Mouse (Mus musculus) granulocyte monocyte progenitor cell, adult 5-6 weeks (primary cell): ENCODE measurements at regions not wholly inside any gene's neighbourhood (a gene's known extent, or its start where the extent isn't known, plus 50 kb on each side); places are given as distances from the start of the nearest gene placed in this dataset.

ENCODE experiments used
- ATAC-seq: replicated peaks from 2 replicates; pipeline ENCODE4 v1.8.0; 2016; ENCODE audit warnings: mild to moderate bottlenecking, moderate TSS enrichment, inconsistent platforms; ENCODE audit not compliant: poor library complexity, severe bottlenecking

DNA sequence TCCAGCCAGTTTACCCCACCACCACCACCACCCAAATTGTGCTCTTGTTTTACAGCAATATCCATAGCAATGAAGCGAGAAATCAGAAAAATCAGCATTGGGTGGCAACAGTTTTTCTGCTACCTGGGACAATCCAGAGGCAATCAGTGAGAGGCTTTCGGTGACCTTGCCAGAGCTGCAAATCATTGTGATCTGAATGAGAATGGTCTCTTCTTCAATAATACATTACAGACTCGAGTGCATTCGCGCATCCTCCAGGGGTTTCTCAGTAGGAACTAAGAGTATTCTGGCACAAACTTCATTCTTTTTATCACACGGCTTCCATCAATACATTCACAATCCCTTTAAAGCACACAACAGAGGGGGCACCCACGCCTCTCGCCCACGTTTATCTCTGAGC, 91.2 kb downstream of the Srek1 start:
- no peak for ATAC-seq

DNA sequence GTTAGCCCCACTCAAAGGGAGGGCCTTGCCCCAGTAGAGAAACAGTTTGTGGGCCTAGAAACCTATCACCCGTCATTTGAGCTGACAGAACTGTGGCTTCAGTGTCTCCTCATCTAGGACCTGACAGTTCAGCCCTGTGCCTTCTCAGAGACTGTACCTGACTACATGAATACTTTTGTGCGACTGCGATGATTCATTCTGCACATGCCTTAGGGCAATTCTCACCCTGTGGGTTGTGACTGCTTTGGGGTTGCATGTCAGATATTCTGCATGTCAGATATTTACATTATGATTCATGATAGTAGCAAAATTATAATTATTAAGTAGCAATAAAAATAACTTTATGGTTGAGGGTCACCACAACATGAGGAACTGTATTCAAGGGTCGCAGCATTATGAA, 93.7 kb downstream of the Srek1 start:
- no peak for ATAC-seq

DNA sequence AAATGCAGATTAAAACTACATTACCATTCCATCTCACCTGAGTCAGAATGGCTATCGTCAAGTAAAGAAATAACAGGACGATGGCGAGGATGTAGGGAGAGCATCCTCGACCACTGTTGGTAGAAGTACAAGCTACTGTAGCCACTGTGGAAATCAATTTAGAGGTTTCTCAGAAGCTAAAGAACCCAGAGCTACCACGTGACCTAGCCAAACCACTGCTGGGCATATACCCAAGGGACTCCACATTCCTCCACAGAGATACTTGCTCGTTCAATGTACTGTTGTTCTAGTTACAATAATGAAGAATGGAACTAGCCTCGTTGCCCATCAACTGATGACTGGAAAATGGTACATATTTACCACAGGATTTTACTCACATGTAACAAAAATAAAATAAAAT, 94.4 kb downstream of the Srek1 start:
- ATAC-seq = no peak

DNA sequence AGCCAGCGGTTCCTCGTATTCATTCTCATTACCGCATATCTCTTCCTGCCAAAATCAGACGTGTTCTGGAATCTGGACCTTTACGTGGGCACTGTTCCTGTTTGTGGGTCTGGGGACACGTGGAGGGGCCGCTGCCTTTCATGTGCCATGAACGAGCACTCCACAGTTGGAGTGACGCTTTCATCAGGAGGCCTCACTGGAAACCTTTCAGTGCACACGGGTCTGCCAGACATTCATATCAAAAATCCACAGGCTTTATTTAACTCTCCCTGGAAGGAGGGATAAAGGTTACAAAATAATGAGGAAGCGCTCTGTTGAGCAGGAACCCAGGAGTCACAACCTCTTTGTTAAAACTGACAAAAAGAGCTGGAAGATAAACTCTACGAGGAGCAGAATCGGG, 97.6 kb downstream of the Srek1 start:
- no peak for ATAC-seq

DNA sequence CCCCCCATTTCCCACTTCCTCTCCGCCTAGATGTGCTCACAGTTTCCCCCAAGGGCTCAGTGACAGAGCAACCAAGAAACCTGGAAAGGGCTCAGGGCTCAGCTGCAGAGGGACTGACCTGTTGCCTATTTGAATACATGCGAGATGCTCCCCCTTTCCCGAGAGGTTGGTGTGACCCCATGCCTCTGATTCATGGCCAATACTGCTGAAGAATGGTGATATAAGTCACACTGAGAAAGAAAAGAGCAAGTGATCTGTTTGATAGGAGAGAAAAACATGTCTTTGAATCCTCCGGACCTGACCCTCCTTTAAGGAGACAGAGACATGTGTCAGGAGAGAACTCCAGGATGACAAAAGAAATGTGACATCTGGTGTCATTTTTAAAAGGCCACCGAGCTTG, 98.2 kb downstream of the Srek1 start:
- ATAC-seq = no peak

DNA sequence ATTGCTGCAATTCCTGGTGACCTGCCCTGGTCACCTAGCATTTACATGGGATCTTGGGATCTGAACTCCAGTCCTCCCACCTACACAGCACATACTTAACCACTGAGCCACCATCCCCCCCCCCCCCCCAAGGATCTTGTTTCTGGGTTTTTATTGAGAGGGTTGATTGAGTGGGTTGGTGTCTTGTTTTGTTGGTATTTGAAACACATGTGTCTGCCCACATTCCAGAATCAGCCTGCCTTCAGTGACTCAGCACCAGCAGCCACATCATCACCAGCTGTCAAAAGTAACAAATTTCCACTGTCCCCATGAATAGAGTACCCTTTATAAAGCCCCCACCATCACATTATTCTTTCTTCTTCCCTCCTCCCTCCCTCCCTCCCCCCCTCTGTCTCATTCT, 103.8 kb downstream of the Srek1 start:
- no peak for ATAC-seq

DNA sequence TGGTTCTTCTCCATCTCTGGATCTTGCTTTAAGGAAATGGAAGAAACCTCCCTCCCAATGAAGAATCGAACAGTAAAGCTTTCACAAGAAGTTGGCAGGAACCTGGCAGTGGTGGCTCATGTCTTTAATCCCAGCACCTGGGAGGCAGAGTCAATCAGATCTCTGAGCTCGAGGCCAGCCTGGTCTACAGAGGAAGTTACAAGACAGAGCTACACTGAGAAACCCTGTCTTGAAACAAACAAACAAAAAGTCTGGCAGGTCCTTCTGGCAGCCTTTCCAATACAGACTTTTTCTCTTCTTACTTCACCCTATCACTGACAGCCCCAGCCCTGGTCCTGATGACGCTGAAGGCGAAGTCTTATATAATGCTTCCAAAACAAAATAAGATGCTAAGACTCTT, 104.6 kb downstream of the Srek1 start:
- ATAC-seq = no peak

DNA sequence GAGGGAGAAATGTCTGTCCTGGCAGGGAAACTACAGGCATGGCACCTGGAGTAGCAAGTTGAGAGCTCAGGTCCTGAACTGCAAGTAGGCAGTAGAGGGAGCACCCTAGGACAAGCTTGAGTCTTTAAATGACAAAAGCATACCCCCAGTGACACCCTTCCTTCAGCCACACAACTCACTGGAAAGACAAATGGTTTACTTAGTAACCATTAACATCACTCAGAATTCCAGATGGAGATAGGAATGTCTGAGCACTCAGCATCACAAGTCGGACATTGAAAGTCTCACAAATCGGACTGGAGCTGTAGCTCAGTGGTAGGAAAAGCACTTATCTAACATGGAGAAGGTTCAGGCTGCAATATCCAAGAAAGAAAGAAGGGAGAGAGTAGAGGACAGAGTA, 106.7 kb downstream of the Srek1 start:
- ATAC-seq = no peak

DNA sequence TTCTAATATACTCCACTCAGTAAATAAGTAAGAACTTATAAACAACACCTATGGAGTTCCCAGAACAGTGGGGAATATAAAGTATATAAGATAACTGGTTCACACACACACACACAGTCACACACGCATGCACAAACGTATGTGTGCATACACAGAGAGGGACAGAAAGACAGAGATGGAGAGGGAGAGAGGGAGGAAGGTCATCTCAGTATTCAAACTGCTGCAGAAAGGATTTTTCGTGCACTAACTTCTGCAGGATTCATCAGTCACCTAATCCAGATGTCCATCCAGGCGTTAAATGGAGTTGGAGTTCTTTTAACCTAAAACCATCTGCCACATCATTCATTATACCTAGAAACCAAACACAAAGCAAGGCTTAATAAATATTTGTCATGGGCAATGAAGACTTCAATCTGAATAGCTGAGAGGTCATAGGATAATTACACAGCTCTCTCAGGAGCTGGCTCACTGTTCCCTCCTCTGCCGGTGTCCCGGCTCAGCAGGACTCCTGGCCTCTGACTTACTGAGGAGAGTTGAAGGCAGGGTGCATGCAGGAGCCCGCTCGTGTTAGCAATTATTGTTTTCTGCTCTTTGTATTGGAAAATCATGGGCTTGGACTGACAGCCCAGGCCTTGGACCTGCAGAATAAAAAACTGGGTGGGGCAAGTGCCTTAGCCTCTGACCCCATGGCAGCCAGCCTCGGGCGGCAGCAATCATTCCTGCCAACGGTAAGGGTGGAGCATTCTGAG, 114.0 kb downstream of the Srek1 start:
- no peak for ATAC-seq

DNA sequence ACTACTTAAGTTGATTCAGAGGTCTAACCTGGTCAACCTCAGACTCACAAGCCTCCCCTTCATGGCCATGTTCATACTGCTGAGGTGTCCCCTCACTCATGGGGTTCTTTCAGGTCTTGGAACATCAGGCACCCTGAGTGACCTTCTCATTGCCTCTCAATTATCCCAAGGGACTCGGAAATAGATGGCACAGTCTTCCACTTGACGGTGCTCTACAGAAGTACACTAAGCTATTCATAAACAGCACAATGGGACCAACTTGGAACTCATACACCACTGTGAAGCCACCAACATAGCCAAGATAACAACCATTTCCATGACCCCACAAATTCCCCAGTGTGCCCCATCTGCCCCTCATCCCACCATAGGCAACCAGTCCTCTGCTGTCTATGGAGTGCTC, 118.4 kb downstream of the Srek1 start:
- ATAC-seq = no peak

DNA sequence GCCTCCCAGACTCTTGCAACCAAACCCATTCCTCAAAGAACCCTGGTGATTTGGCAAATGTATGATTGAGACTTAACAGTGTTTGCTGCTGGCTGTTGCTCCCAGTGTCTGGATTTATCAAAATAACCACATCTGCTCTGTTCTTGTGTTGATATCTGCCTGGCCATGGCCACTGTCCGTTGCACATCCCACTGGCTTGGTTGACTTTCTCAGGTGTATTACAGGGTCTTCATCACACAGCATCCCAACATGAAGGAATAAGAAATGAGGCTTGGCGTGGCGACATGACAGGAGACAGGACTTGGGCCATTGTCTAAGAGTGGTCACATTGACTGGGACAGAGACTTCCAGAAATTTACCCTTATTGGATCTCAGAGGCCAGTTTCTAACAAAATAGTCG, 121.2 kb downstream of the Srek1 start:
- no peak for ATAC-seq

DNA sequence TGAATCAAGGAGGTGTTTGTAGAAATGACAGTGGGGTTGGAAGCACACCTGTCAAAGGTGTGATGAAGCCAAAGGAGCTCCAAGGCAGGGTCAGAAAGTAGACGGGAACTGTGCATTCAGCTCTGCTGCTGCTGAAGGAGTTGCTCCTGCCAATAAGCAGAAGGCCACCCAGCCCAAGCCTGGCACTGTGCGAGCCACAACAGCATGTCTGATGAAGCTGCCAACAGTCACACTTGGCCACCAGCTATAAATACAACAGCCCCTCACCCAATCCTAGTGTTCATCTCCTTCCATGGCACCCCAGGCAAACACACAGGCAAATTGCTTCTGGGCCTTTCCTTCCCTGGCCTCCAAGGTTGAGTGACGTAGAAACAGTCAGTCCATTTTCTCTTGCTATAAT, 125.0 kb downstream of the Srek1 start:
- no peak for ATAC-seq

DNA sequence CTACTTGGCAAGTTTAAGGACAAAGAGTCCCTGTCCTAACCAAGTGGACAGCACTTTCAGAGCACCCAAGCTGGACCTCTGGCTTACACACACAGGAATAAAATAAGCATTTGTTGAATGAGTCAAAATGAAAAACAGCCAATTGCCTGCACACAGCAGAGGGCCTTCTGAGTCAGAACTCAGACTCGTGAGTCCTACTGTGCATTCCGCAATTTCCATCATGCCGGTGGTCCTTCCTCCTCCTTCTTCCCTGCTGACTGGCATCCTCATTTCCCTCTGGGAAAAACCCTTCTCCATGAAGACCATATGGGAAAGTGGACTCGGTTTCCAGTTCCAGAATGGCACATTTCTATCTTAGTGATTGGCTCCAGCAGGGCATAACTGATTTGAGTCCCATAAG, 126.4 kb downstream of the Srek1 start:
- ATAC-seq = no peak

DNA sequence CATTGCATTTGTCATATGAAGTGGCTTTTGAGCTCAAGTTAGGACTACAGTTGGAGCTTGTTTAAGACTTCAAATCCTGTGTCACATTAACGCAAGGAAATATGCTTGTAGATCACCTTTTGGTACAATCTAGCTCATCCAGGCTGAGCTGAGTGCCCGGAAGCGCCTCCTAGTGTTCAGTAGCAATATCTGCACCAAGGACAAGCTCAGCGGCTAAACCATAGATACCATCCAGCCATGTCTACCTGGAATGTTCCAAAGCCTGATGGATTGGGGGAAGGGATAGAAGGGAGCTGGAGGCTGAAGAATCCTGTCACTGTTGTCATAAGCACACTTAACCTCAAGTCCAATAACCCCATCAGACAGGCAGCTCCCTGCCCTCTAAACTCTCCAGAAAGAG, 128.4 kb downstream of the Srek1 start:
- ATAC-seq = peak; percentile 45

DNA sequence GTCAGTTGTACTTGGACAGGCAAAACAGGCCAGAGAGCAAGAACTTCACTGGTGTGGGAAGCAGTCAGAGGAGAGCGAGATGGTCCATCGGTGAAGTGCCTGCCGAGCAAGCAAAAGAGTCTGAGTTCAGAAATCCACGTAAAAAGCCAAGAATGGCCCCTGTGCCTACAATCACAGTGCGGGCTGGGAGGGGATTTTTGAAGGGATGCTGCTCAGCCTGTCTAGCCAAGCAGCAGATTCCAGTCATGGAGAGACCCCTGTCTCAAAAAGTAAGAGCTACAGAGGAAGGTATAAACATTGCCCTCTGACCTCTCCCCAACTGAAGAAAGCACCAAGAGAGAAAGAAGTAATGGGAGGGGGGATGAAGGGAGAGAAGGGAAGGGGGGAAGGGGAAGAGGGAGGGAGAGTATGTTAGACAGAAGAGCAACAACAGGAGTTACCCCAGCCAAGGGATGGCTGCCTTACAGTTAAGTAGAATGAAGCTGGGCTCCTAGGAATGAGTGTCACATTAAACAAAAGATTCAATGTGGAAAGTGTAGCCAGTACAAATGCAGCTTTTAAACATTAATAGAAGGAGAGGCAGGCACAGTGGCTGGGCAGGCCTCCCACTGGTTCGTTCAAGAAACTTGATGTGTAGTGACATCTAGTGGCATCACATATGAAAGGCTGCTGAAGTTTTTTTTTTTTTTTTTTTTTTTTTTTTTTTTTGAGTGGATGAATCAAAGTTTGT, 130.2 kb downstream of the Srek1 start:
- peak; percentile 60; the same call in 1 of the 2 replicates for ATAC-seq

DNA sequence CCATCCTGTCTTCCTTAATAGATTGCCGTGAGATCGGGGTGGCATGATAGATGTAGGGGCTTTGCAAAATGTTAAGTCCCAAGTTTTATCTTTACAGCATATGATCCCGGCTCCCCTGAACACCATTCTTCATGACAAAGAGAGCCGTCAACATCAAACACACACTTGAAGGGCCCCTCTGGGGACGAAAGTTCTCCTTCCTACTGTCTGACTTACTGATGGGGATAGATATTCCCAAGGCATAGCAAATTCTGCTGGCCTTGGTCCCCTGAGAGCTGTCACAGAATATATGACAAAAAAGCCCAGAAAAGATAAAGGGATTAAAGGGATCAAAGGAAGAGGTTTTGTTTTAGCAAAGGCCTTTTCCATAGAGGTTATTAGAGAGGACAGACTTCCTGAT, 130.9 kb downstream of the Srek1 start:
- ATAC-seq = no peak

DNA sequence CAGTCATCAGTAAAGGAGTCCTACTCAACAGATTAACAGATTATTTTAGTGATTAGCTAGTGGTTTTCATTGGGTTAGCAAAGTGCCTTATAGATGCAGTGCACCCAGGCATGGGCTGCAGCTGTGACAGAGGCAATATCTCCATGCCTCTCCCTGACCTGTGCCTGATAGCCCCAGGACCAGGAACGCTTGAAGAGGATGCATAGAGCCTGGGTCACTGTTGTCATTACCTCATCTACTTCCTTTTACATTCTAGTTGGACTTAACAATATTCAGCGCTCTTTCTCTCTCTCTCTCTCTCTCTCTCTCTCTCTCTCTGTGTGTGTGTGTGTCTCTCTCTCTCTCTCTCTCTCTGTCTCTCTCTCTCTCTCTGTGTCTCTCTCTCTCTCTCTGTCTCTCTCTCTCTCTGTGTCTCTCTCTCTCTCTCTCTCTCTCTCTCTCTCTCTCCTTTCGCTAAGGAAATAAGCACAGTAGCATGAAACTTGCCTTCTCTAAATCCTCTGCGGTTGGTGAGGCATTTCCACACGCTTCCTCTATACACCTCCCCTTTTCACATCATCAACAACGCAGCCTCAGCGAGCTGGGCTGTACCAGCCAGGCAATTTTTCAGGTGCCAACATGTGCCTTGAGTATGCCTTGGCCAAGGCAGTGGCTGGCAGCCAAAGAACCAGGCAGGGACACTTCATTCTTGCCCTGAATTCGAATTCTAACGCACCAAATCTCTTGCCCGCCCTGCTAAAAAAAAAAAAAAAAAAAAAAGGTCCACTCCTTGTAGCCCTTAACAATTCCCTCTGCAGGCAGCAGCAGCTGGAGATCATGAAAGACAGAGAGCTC, 131.6 kb downstream of the Srek1 start:
- ATAC-seq = peak; percentile 71

DNA sequence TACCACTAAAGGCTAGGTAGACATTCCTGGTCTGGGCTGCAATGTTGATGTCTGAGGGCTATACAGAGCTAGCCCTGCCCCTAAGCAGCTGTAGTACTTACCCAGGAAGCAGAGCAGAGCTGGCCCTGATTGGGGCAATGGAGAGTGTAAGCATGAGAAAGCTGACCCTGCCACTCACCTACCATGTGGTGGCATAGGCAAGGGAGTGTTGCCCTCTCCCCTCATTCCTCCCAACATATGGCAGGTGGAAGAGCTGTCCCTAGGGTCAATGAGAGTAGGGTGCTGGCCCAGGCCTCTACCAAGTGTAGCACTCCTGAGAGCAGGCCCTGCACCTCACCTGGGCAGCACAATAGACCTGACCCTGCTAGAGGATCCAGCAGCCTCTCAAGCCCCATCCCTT, 136.4 kb downstream of the Srek1 start:
- ATAC-seq = no peak

DNA sequence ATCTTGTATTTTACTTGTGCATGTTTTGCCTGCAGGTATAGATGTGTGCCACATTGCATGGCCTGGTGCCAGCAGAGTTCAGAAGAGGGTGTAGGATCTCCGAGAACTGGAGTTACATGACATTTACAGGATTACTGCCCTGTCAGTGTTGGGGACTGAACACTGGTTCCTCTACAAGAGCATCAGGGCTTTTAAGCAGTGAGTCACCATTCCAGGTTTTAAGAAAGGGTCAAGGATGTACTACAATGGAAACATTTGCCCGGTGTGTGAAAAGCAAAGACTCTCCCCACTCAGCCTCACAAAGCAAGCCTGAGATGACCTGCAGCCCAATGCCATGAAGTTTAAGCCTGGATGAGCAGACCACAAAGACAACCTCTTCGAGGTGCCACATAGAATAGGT, 137.0 kb downstream of the Srek1 start:
- no peak for ATAC-seq

DNA sequence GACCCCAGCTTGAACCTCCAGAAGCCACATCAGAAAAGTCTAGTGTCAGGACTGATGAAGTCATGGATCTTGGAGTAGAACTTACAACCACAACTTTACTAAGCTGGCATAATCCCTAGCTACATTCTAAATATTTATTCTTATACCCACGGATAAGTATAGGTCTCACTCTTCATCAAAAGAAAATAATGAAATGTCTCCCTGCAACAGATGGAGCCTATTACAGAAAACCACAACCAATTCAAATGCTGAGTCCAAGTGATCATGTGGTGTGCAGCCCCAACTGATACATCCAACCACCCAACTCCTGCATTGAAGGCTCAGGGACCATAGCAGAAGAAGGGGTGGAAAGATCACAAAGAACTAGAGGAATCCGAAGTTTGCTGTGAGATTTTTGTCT, 137.8 kb downstream of the Srek1 start:
- no peak for ATAC-seq

DNA sequence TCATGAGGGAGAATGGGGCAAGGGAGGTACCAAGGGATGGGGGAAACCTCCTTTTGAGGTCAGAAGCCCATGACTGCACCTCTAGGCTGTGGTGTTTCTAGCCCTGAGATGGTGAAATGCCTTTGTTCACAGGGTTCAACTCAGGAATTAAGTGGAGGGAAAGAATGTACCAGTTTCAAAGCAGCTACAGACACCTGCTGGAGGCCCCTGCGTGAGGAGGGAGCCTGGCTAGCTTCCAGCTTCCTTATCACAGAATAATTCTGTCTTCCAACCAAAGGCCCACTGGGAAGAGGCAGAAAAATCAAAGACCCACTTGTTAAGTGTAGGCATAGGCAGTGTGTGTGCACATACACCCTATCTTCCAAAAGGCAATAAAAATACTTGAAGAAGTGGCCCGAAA, 150.6 kb downstream of the Srek1 start:
- no peak for ATAC-seq
